Mouse (Mus musculus) ES-Bruce4 (cell line): ENCODE data around the gene Ddah2. TPM values are rescaled to one million over a fixed set of nuclear protein-coding genes. Genes with fewer than 3 reads are reported as not detected.
A peak's percentile ranks its signal among the peaks of the same experiment; 100 is the strongest.

Experiments used
- H3K27ac ChIP-seq: 2 replicates; pipeline ENCODE4 v1.5.1; 2012; ENCODE audit warnings: low read length, inconsistent platforms; ENCODE audit not compliant: insufficient read depth
- H3K27me3 ChIP-seq: 2 replicates; pipeline ENCODE4 v1.6.1; 2012; ENCODE audit warnings: mild to moderate bottlenecking, low read length, inconsistent platforms; ENCODE audit not compliant: control insufficient read depth, poor library complexity, insufficient read depth, severe bottlenecking
- H3K36me3 ChIP-seq: 2 replicates; pipeline ENCODE4 v1.6.1; 2012; ENCODE audit warnings: inconsistent platforms, mild to moderate bottlenecking, low read length, moderate library complexity; ENCODE audit not compliant: control insufficient read depth, poor library complexity, insufficient read depth, severe bottlenecking
- H3K4me1 ChIP-seq: one replicate; pipeline ENCODE4 v1.8.1; 2011; ENCODE audit warnings: low read length; ENCODE audit not compliant: control insufficient read depth, insufficient read depth
- H3K4me3 ChIP-seq: 2 replicates; pipeline ENCODE4 v1.5.1; 2011; ENCODE audit warnings: low read depth, mild to moderate bottlenecking, low read length
- H3K9ac ChIP-seq: 2 replicates; pipeline ENCODE4 v1.6.1; 2012; ENCODE audit warnings: low read depth, mild to moderate bottlenecking, inconsistent platforms; ENCODE audit not compliant: poor library complexity, severe bottlenecking
- H3K9me3 ChIP-seq: replicated peaks from 2 replicates; pipeline ENCODE4 v1.6.1; 2012; ENCODE audit warnings: mild to moderate bottlenecking, low read length, inconsistent platforms; ENCODE audit not compliant: control insufficient read depth, poor library complexity, insufficient read depth, severe bottlenecking
- CTCF ChIP-seq: IDR thresholded peaks from one replicate; pipeline ENCODE4 v1.8.1; 2011; ENCODE audit warnings: low read depth, low read length
- EP300 ChIP-seq: IDR thresholded peaks from 2 replicates; pipeline ENCODE4 v1.6.1; 2011; ENCODE audit warnings: low read depth, low read length; ENCODE audit not compliant: insufficient read depth
- POLR2A ChIP-seq: IDR thresholded peaks from one replicate; pipeline ENCODE4 v1.8.1; 2011; ENCODE audit warnings: low read length; ENCODE audit not compliant: insufficient read depth
- polyA plus RNA-seq: library from polyadenylated mRNA; stranded (reverse); fragments of >200 nt; gene quantifications from 2 replicates; pipeline ENCODE4 v1.2.4, GENCODE M21; 2011; ENCODE audit warnings: low read depth; ENCODE audit not compliant: missing spikeins, insufficient read depth, insufficient read length

Ddah2 gene
- polyA plus RNA-seq, 1 experiment, result 92.5 TPM

DNA sequence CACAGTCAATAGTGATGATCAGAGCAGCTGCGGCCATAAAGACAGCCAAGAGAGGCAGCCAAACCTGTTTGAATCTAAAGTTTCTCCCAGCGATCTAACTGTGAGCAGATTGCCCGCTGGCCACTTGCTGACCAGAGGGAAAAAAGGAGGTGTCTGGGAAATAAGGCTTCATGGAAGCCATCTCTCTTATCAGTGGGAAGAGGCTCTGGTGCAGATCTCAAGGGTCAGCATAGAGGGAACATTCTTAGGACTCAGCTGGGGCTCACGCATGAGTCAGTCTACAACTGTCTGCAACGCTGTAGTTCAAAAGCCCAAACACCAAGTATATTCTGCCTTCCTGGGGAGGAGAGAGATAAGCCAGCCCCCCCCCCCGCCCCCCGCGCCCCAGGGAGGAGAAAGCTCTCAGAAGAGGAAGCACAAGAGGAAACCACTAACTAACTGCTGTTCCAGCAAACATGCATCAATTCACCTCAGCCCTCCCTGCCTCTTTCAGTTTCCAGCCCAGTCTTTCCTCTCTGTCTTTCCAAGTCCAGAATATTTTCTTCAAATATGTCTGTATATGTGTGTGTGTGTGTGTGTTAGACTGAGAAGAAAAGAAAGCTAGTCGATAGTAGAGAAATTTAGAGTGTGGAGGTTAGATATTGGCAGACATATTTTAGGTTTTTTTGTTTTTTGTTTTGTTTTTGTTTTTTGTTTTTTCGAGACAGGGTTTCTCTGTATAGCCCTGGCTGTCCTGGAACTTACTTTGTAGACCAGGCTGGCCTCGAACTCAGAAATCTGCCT lies 10.5 kb upstream of the Ddah2 start:
- H3K27me3 ChIP-seq, result no peaks in the 10 kb centered on the region

DNA sequence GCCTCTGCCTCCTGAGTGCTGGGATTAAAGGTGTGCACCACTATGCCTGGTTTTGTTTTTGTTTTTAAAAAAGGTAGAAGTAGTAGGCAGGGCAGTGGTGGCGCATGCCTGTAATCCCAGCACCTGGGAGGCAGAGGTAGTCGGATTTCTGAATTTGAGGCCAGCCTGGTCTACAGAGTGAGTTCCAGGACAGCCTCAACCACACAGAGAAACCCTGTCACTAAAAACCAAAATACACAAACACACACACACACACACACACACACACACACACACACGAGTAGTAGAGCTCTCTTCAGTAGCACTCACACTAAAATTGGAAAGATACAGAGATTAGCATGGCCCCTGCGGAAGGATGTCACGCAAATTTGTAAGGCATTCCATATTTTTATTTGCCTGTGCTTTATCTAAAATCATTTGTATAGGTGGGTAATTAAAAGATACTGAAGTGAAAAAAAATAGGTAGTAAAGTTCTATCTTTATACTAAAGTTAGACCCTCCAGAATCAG lies 9.8 kb upstream of the Ddah2 start:
- no peak overlapping the region for H3K4me3 ChIP-seq
- no peak overlapping the region; the same call in 1 of the 2 replicates for H3K9ac ChIP-seq
- H3K27me3 ChIP-seq, result no peaks in the 10 kb centered on the region
- peaks cover 9% of the 10 kb centered on the region for H3K4me1 ChIP-seq
- no peaks in the 10 kb centered on the region for H3K9me3 ChIP-seq
- TF ChIP-seq POLR2A (no peak), CTCF (no peak), EP300 (no peak)
- no peak overlapping the region for H3K27ac ChIP-seq
- H3K36me3 ChIP-seq, result peaks cover 9% of the 10 kb centered on the region

More for the DNA sequence above, 10.5 kb upstream of the Ddah2 start:
- Histone ChIP-seq H3K9me3 (no peaks in the 10 kb centered on the region), H3K27ac (no peak overlapping the region), H3K36me3 (peaks cover 5% of the 10 kb centered on the region), H3K9ac (no peak overlapping the region), H3K4me1 (peaks cover 9% of the 10 kb centered on the region), H3K4me3 (no peak overlapping the region)
- TF ChIP-seq EP300, result no peak

DNA sequence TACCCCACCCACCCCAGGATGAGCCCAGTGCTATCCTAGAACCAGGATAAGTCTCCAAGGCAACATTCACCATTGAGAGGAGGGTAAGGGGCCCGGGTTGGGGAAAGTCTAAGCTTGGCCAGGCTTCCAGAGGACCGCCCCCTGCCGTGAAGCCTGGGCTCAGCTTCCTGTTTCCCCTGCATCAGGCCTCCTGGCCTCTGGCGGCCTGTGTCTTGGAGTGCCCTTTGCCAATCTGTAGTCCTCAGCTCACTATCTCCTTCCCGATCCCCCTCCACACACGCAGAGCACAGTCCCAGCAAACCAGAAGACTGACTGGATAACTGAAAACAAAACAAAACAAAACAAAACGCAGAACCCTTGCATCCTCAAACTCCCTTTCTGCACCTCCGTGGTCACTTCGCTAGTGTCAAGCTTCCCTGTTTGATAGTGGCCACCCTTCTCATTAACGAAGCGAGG lies 9.2 kb upstream of the Ddah2 start, which contains the start of gene Clic1:
Clic1 (plus strand) TSS at position 406 of the 456 bp plus-strand sequence.
- Histone ChIP-seq H3K4me1 (peaks cover 9% of the 10 kb centered on the region), H3K36me3 (peaks cover 14% of the 10 kb centered on the region), H3K27ac (peak within 1 kb of the TSS; percentile 70), H3K9me3 (no peaks in the 10 kb centered on the region), H3K9ac (peak within 1 kb of the TSS; percentile 94), H3K4me3 (peak within 1 kb of the TSS; percentile 90), H3K27me3 (no peaks in the 10 kb centered on the region)
- no peak for TF ChIP-seq EP300
- TF ChIP-seq POLR2A, result no peak
- no peak for TF ChIP-seq CTCF

DNA sequence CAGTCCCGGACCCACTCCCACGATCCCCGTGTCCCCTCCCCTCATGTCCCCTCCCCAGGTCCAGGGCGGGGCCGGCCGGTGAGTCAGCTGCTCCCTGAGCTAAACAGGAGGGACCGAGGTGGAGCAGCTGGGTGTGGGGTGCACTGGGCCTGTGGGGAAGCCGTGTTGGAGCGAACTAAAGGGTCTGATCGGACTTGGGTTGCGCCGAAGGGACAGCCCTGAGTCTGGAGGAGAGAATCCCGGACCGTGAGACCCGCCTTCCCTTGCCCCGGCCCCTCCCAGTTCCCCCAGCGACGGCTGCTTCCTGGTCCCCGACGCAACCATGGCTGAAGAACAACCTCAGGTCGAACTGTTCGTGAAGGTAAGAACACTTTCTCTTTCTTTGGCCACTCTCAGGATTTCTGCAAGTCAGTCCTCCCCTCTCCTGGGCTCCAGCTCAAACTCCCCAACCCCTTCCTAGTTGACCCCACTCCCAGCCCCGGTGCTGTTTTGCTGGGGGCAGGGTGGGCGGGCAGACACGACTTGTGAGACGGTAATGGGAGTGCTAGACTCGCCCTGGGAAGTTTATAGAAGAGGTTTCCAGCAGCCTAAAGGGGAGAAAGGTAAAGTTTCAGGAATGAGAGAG lies 8.6 kb upstream of the Ddah2 start:
- H3K27me3 ChIP-seq, result no peaks in the 10 kb centered on the region
- no peaks in the 10 kb centered on the region for H3K9me3 ChIP-seq
- peaks cover 9% of the 10 kb centered on the region for H3K4me1 ChIP-seq
- peak overlapping the region; percentile 90 for H3K4me3 ChIP-seq
- peak; percentile 49 for TF ChIP-seq POLR2A
- no peak for TF ChIP-seq EP300
- peaks cover 18% of the 10 kb centered on the region for H3K36me3 ChIP-seq
- peak overlapping the region; percentile 94 for H3K9ac ChIP-seq
- H3K27ac ChIP-seq, result peak overlapping the region; percentile 70

DNA sequence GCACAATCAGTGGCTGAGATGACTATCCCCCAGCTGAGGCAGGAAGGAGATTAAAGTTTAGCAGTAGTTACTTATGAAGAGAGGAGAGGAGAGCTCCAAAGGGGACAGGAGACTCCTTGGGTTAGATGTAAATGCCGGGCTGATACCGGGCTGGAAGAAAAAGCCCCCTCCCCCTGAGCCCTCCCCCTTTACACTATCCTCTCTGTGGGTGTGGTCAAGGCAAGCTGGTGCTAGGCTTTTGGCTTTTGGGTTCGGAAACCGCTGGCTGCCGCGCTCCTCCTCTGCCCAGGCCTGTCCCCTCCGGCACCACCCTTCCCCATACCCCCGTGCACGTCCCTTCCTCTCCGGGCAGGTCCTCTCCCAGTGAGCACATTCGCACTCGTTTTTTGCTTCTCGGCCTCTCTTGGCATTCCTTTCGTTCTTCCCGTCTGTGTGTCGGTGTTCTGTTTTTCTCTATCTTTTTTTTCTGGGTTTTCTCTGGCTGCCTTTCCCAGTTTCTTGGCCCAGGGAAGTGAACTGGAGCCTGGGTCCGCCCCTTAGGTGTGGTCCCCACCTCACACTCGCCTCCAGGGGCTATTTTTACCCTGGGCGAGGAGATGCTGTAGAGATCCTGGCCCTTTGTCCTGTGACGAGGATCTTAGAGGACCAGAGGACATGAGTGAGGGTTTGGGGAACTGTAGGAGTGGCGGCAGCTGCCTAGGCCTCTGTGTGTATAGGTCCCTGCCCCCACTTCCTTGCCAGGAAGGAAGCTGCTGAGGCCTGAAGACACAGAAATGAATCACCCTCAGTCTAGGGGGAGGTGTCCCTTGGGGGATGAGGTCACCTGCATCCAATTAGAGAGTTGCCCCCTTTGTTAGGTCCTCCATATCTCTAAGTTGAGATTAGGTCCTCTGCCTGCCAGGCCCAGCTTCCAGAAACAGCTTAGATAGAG lies 7.4 kb upstream of the Ddah2 start:
- Histone ChIP-seq H3K4me3 (peak overlapping the region; percentile 64), H3K9me3 (no peaks in the 10 kb centered on the region), H3K9ac (peak overlapping the region; percentile 94), H3K36me3 (peaks cover 23% of the 10 kb centered on the region), H3K4me1 (peaks cover 9% of the 10 kb centered on the region), H3K27me3 (no peaks in the 10 kb centered on the region), H3K27ac (peak overlapping the region; percentile 90)
- TF ChIP-seq POLR2A (peak; percentile 59), CTCF (no peak), EP300 (peak; percentile 66)
